Mouse (Mus musculus) c-Kit-positive CD71-positive TER-119-negative erythroid progenitor cells, embryonic 14.5 days (primary cell): ENCODE measurements around the gene Irgc1.
"Not testable (repeated sequence)": the region's sequence is repeated elsewhere in the genome, so short reads cannot be mapped to it uniquely, and the experiment has no call there.

ENCODE experiments used
- DNase-seq: peaks from one replicate; pipeline ENCODE4 v3.0.0-alpha.2; 2013; ENCODE audit warnings: low read depth

The Irgc1 gene

GRCm38 (mm10) chr7:24451855-24452311, at the start of gene Irgc1:
Gene Irgc1 (minus strand): TSS chr7:24452297.
- no peak for DNase-seq

- no peak for DNase-seq
Measured at GRCm38 (mm10) chr7:24501492-24501891, 49.4 kb upstream of the Irgc1 start.

GRCm38 (mm10) chr7:24500929-24501328, 48.8 kb upstream of the Irgc1 start:
- peak; percentile 50 for DNase-seq

GRCm38 (mm10) chr7:24499856-24500577, 47.9 kb upstream of the Irgc1 start:
- DNase-seq = no peak

GRCm38 (mm10) chr7:24488303-24488702, 36.2 kb upstream of the Irgc1 start:
- DNase-seq = no peak

- DNase-seq = no peak
Measured at GRCm38 (mm10) chr7:24487403-24487802, 35.3 kb upstream of the Irgc1 start.

GRCm38 (mm10) chr7:24486654-24487130, 34.6 kb upstream of the Irgc1 start:
- DNase-seq = no peak

GRCm38 (mm10) chr7:24485481-24485880, 33.4 kb upstream of the Irgc1 start:
- DNase-seq = no peak

GRCm38 (mm10) chr7:24483291-24483690, 31.2 kb upstream of the Irgc1 start:
- not testable (repeated sequence) for DNase-seq

GRCm38 (mm10) chr7:24482208-24483020, 30.3 kb upstream of the Irgc1 start:
- no peak for DNase-seq

- peak; percentile 58 for DNase-seq
Measured at GRCm38 (mm10) chr7:24481474-24482207, 29.5 kb upstream of the Irgc1 start, which contains the start of gene Cadm4. Gene Cadm4 (plus strand): TSS chr7:24482023.

GRCm38 (mm10) chr7:24480986-24481473, 28.9 kb upstream of the Irgc1 start:
- DNase-seq = no peak

- DNase-seq = no peak
Measured at GRCm38 (mm10) chr7:24480121-24480941, 28.2 kb upstream of the Irgc1 start.

- no peak for DNase-seq
Measured at GRCm38 (mm10) chr7:24479685-24480084, 27.6 kb upstream of the Irgc1 start.

GRCm38 (mm10) chr7:24478911-24479310, 26.8 kb upstream of the Irgc1 start:
- no peak for DNase-seq

GRCm38 (mm10) chr7:24476856-24477255, 24.8 kb upstream of the Irgc1 start:
- no peak for DNase-seq

- no peak for DNase-seq
Measured at GRCm38 (mm10) chr7:24476338-24476737, 24.2 kb upstream of the Irgc1 start.

GRCm38 (mm10) chr7:24474811-24475506, 22.9 kb upstream of the Irgc1 start:
- no peak for DNase-seq

GRCm38 (mm10) chr7:24473913-24474529, 21.9 kb upstream of the Irgc1 start:
- no peak for DNase-seq

- no peak for DNase-seq
Measured at GRCm38 (mm10) chr7:24472937-24473336, 20.8 kb upstream of the Irgc1 start.
